Mouse (Mus musculus) kidney, embryonic 14.5 days (tissue): ENCODE data around the gene Ankrd12. TPM values are rescaled to one million over a fixed set of nuclear protein-coding genes. Genes with fewer than 3 reads are reported as not detected.
"Not testable (repeated sequence)": the region's sequence is repeated elsewhere in the genome, so short reads cannot be mapped to it uniquely, and the experiment has no call there.

ENCODE experiments used
- ATAC-seq: fragments of 200-750 bp; cut with Nextera tagmentation; 2 replicates; pipeline ENCODE4 v1.8.0; 2017; ENCODE audit warnings: moderate number of reproducible peaks, mild to moderate bottlenecking, moderate TSS enrichment, moderate library complexity; ENCODE audit not compliant: low FRiP score, low TSS enrichment
- H3K27ac ChIP-seq: fragments of 300-500 bp; sonication (generic); 2 replicates; pipeline ENCODE4 v1.5.1; 2014; ENCODE audit warnings: low read depth, mild to moderate bottlenecking, low read length, moderate library complexity, mixed read lengths
- H3K27me3 ChIP-seq: fragments of 300-500 bp; sonication (generic); 2 replicates; pipeline ENCODE4 v1.6.1; 2014; ENCODE audit warnings: mild to moderate bottlenecking, low read length; ENCODE audit not compliant: control insufficient read depth, insufficient read depth
- H3K36me3 ChIP-seq: fragments of 300-500 bp; sonication (generic); 2 replicates; pipeline ENCODE4 v1.6.1; 2014; ENCODE audit warnings: low read length, mixed read lengths; ENCODE audit not compliant: control insufficient read depth, insufficient read depth
- H3K4me1 ChIP-seq: fragments of 300-500 bp; sonication (generic); 2 replicates; pipeline ENCODE4 v1.6.1; 2014; ENCODE audit warnings: low read length, mixed read lengths; ENCODE audit not compliant: control insufficient read depth, insufficient read depth
- H3K4me2 ChIP-seq: fragments of 300-500 bp; sonication (generic); replicated peaks from 2 replicates; pipeline ENCODE4 v1.6.1; 2014; ENCODE audit warnings: low read depth, mild to moderate bottlenecking, low read length
- H3K4me3 ChIP-seq: fragments of 300-500 bp; sonication (generic); 2 replicates; pipeline ENCODE4 v1.5.1; 2014; ENCODE audit warnings: mild to moderate bottlenecking, low read length
- H3K9ac ChIP-seq: fragments of 300-500 bp; sonication (generic); 2 replicates; pipeline ENCODE4 v1.6.1; 2014; ENCODE audit warnings: low read depth, mild to moderate bottlenecking, low read length, moderate library complexity
- H3K9me3 ChIP-seq: fragments of 300-500 bp; sonication (generic); 2 replicates; pipeline ENCODE4 v1.6.1; 2016; ENCODE audit warnings: low read length; ENCODE audit not compliant: control insufficient read depth
- whole genome bisulfite sequencing: fragments of 180-500 bp; shearing (Covaris S2); extraction: QIAGEN DNeasy Blood & Tissue Kit; methylation state at CpG from one replicate; pipeline ENCODE4 v1.1.7; 2014; 5-methylcytosine and 5-hydroxymethylcytosine counted together
- polyA plus RNA-seq: library from polyadenylated mRNA; unstranded; fragments of >200 nt; fragmentation: Nextera tagmentation; extraction: Ambion mirVana; gene quantifications from 2 replicates; pipeline ENCODE4 v1.2.1, GENCODE M21; 2014

The Ankrd12 gene
- polyA plus RNA-seq, 1 experiment from 2014 or later: 21.3 TPM

DNA sequence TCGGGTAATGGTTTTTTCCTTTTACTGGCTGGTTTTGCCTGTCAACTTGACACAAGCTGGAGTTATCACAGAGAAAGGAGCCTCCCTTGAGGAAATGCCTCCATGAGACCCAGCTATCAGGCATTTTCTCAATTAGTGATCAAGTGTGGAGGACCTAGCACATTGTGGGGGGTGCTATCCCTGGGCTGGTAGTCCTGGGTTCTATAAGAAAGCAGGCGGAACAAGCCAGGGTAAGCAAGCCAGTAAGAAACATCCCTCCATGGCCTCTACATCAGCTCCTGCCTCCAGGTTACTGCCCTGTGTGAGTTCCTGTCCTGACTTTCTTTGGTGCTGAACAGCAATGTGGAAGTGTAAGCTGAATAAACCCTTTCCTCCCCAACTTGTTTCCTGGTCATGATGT lies 7.9 kb downstream of the Ankrd12 start:
- not testable (repeated sequence) for H3K4me3 ChIP-seq, H3K4me1 ChIP-seq, ATAC-seq, H3K27me3 ChIP-seq, H3K36me3 ChIP-seq, H3K4me2 ChIP-seq, H3K9me3 ChIP-seq, H3K9ac ChIP-seq, H3K27ac ChIP-seq
- WGBS: 88% methylated on average over 2 of the region's 2 CpGs

DNA sequence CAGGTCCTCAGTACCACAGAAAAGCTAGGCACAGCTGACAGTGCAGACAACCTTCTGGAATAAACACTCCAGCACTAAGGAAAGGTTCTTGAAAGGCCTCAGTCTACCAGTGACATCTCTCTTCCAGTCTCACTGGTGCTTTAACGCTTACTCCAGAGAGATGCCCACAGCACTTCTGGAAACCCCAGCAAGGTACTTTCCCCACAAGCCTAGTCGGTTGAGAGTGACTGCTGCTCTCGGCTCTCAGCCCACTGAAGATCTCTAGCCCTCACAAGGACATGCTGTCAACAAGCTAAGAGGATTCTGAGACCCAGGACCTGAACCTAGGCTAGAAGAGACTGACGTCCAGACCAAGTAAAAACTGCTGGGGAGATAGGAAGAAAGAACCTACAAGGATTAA lies 11.8 kb downstream of the Ankrd12 start:
- no peak for ATAC-seq
- Histone ChIP-seq H3K9ac (no peak overlapping the region), H3K9me3 (no peaks in the 10 kb centered on the region), H3K4me2 (no peak overlapping the region), H3K27ac (no peak overlapping the region), H3K27me3 (no peaks in the 10 kb centered on the region), H3K4me1 (no peaks in the 10 kb centered on the region), H3K36me3 (no peaks in the 10 kb centered on the region), H3K4me3 (no peak overlapping the region)
- WGBS: 91% methylated on average over 4 of the region's 4 CpGs

DNA sequence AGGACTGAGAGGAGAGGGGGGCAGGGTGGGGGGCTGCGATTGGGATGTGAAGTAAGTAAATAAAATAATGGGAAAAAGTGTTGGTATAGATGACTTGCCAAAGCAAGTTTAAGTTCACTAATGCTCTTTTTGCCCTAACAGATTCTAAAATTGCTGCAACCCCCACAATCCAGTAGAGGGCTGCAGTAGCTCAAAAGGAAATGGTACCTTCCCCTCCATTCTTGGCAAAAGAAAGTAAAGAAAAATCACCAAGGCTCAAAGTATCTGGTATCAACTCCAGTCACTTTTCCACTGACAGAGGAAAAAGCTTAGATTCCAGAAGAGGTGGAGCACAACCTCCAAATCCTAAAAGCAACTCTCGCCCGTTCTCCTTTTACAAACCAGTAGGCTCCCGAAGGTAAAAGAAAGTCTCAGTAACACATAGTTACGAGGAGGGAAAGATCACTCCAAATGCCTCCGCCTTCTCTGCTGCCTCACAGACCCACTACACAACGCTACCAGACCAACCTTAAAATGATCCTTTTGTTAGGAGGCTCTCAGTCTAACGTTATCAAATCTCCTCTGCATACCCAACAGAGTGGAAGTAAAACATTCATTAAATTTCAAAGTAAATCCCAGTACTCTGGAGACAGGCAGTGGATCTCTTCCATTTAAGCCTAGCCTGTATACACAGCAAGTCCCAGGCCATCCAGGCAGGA lies 15.5 kb downstream of the Ankrd12 start:
- H3K4me1 ChIP-seq: no peaks in the 10 kb centered on the region
- H3K4me3 ChIP-seq: peak overlapping the region; percentile 15; the same call in 1 of the 2 replicates
- H3K36me3 ChIP-seq: no peaks in the 10 kb centered on the region
- no peaks in the 10 kb centered on the region for H3K27me3 ChIP-seq
- no peaks in the 10 kb centered on the region for H3K9me3 ChIP-seq
- no peak for ATAC-seq
- H3K4me2 ChIP-seq: no peak overlapping the region
- WGBS: 52% methylated on average over 8 of the region's 8 CpGs
- no peak overlapping the region for H3K9ac ChIP-seq
- no peak overlapping the region for H3K27ac ChIP-seq

DNA sequence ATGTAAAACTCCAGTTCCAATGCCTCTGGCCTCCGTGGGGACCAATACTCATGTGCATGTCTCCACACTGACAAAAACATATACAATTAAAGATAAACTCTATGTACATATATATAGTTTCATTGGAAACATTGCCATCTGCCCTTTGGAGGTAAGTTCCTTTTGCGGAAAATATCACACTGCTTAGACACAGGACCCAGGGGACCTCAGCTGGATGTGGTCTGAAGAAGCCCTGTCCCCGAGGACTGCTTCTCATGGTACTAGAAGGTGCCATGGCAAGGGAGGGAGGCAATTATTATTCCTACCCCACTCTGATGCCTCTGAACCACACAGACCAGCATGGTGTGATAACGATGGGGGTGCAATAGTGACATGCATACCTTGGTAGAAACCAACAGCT lies 18.7 kb downstream of the Ankrd12 start:
- Histone ChIP-seq H3K27me3 (no peaks in the 10 kb centered on the region), H3K9ac (no peak overlapping the region), H3K4me3 (no peak overlapping the region), H3K4me1 (no peaks in the 10 kb centered on the region), H3K9me3 (no peaks in the 10 kb centered on the region), H3K36me3 (no peaks in the 10 kb centered on the region), H3K27ac (no peak overlapping the region), H3K4me2 (no peak overlapping the region)
- ATAC-seq: no peak
- WGBS: 94% methylated on average over 4 of the region's 4 CpGs

DNA sequence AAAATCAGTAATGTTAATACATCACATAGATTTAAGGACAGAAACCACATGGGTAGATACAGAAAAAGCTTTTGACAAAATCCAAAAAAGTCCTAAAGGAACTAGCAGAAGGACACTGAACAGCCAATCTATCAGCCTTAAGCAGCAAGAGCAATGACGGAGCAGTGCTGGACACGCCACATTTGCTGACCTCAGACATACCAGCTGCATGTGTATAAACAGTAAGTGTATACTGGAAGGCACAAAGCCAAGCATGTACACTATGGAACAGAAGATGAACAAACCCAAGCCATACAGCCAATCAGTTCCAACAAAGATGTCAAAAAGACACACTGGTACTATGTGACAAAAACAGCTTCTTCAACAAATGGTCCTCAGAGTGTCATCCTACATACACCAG lies 19.7 kb downstream of the Ankrd12 start:
- no peaks in the 10 kb centered on the region for H3K36me3 ChIP-seq
- no peak for ATAC-seq
- no peak overlapping the region for H3K9ac ChIP-seq
- H3K27ac ChIP-seq: no peak overlapping the region
- no peaks in the 10 kb centered on the region for H3K4me1 ChIP-seq
- 72% methylated on average over 2 of the region's 2 CpGs for WGBS
- H3K9me3 ChIP-seq: no peaks in the 10 kb centered on the region
- no peak overlapping the region for H3K4me2 ChIP-seq
- no peak overlapping the region for H3K4me3 ChIP-seq
- H3K27me3 ChIP-seq: no peaks in the 10 kb centered on the region

DNA sequence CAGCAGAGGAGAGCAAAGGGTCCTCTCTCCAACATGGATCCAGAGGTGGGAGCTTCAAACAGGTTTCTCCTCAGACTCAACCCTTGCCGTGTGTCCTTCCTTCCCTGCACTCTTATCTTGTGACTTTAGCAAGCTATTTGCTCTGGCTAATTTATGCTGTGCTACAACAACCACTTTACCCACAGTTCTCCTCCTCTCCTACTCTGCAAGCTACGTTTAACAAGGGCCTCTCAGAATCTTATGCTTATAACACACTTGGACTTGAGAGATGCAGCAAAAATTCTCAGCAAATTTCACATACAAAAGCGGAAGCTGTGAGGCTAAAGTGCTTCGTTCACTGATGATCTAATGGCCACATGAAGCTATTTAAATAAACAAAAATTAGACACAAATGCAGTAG lies 23.5 kb downstream of the Ankrd12 start:
- no peak overlapping the region for H3K4me2 ChIP-seq
- no peaks in the 10 kb centered on the region for H3K9me3 ChIP-seq
- no peaks in the 10 kb centered on the region for H3K27me3 ChIP-seq
- H3K36me3 ChIP-seq: no peaks in the 10 kb centered on the region
- H3K4me1 ChIP-seq: no peaks in the 10 kb centered on the region
- H3K4me3 ChIP-seq: no peak overlapping the region
- WGBS: 71% methylated on average over 4 of the region's 4 CpGs
- no peak for ATAC-seq
- H3K27ac ChIP-seq: no peak overlapping the region
- H3K9ac ChIP-seq: no peak overlapping the region

DNA sequence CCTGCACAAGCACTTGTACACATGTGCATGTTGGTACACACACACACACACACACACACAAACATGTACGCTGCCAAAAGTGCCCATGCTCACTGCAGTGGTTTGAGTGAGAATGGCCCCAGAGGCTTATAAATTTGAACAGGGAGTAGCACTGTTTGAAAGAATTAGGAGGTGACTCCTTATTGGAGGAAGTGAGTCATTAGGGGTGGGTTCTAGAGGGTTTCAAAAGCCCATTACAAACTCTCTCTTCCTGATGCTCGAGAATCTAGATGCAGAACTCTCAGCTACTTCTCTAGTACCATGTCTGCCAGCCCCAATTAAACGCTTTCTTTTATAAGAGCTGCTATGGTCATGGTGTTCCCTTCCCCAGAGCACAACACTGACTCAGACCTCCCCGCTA lies 28.1 kb downstream of the Ankrd12 start:
- no peak overlapping the region for H3K4me2 ChIP-seq
- no peaks in the 10 kb centered on the region for H3K9me3 ChIP-seq
- ATAC-seq: no peak
- no peaks in the 10 kb centered on the region for H3K36me3 ChIP-seq
- H3K27ac ChIP-seq: no peak overlapping the region
- no peak overlapping the region for H3K9ac ChIP-seq
- no peaks in the 10 kb centered on the region for H3K27me3 ChIP-seq
- H3K4me1 ChIP-seq: no peaks in the 10 kb centered on the region
- no peak overlapping the region for H3K4me3 ChIP-seq
- 72% methylated on average over 4 of the region's 4 CpGs for WGBS

DNA sequence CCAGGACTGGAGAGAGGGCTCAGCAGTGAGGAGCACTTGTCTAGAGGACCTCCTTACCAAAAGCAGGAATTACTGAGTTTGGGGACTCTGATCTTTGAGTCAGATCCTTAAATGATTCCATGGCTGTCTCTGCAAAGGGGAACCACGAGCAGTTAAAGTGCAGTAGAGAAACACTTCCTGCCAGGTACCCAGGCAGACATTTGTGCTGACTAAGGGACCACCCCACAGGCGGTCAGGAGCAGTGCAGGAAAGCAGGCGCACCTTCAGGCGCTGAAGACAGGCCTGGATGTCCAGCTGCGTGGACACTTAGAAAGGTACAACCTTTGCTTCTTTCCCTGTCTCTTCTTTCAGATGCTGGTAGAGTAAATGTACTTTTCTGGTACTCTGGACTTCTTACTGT lies 28.7 kb downstream of the Ankrd12 start:
- Histone ChIP-seq H3K4me2 (no peak overlapping the region), H3K4me1 (no peaks in the 10 kb centered on the region), H3K27me3 (no peaks in the 10 kb centered on the region), H3K4me3 (no peak overlapping the region), H3K36me3 (no peaks in the 10 kb centered on the region), H3K27ac (no peak overlapping the region), H3K9ac (no peak overlapping the region), H3K9me3 (no peaks in the 10 kb centered on the region)
- 49% methylated on average over 5 of the region's 5 CpGs for WGBS
- no peak for ATAC-seq

DNA sequence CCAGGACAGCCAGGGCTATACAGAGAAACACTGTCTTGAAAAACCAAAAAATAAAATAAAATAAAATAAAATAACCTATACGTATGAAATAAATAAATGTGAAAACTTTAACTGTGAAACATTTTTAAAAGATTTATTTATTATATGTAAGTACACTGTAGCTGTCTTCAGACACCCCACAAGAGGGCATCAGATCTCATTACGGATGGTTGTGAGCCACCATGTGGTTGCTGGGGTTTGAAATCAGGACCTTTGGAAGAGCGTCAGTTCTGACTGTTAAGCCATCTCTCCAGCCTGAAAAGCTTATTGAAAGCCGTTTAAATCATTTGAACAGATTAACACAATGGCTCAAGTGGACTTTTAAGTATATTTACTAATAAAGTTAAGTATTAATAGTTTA lies 33.2 kb downstream of the Ankrd12 start:
- not testable (repeated sequence) for H3K27me3 ChIP-seq, H3K9me3 ChIP-seq, H3K4me3 ChIP-seq, H3K4me1 ChIP-seq, H3K27ac ChIP-seq, H3K36me3 ChIP-seq, ATAC-seq, H3K9ac ChIP-seq, H3K4me2 ChIP-seq
- 85% methylated on average over 4 of the region's 4 CpGs for WGBS
